Mouse (Mus musculus) heart, embryonic 14.5 days (tissue): ENCODE measurements at regions not wholly inside any gene's neighbourhood (a gene's known extent, or its start where the extent isn't known, plus 50 kb on each side); places are given as distances from the start of the nearest gene placed in this dataset. TPM values are rescaled to one million over a fixed set of nuclear protein-coding genes. Genes with fewer than 3 reads are reported as not detected.
A peak's percentile ranks its signal among the peaks of the same experiment; 100 is the strongest.

ENCODE experiments used
- ATAC-seq: fragments of 200-750 bp; cut with Nextera tagmentation; 2 replicates; pipeline ENCODE4 v1.8.0; 2017; ENCODE audit warnings: low read depth, moderate TSS enrichment; ENCODE audit not compliant: insufficient number of reproducible peaks, insufficient read depth, low FRiP score
- H3K27ac ChIP-seq, 2 experiments: fragments of 200-500 bp in 1 of 2; fragments of 300-500 bp in 1 of 2; sonication (generic) in 1 of 2; replicated peaks in 1 of 2; 2 replicates each; pipeline ENCODE4 v1.5.1; 2012 to 2014; ENCODE audit warnings: low read depth in 2 of 2, low read length in 2 of 2, control low read depth in 1 of 2, mild to moderate bottlenecking in 1 of 2, mixed read lengths in 1 of 2; ENCODE audit not compliant: control insufficient read depth in 1 of 2, insufficient read depth in 1 of 2
- H3K27me3 ChIP-seq: fragments of 300-500 bp; sonication (generic); 2 replicates; pipeline ENCODE4 v1.6.1; 2014; ENCODE audit warnings: mild to moderate bottlenecking, low read length, control low read depth; ENCODE audit not compliant: control insufficient read depth, insufficient read depth
- H3K36me3 ChIP-seq: fragments of 300-500 bp; sonication (generic); 2 replicates; pipeline ENCODE4 v1.6.1; 2014; ENCODE audit warnings: mild to moderate bottlenecking, control low read depth, low read length, mixed read lengths; ENCODE audit not compliant: control insufficient read depth, insufficient read depth
- H3K4me1 ChIP-seq, 2 experiments: fragments of 200-500 bp in 1 of 2; fragments of 300-500 bp in 1 of 2; sonication (generic) in 1 of 2; 2 replicates each; pipeline ENCODE4 v1.6.1; 2012 to 2014; ENCODE audit warnings: low read length in 2 of 2, control low read depth in 1 of 2, mixed read lengths in 1 of 2; ENCODE audit not compliant: control insufficient read depth in 2 of 2, insufficient read depth in 2 of 2
- H3K4me2 ChIP-seq: fragments of 300-500 bp; sonication (generic); 2 replicates; pipeline ENCODE4 v1.6.1; 2014; ENCODE audit warnings: mild to moderate bottlenecking, low read length
- H3K4me3 ChIP-seq, 2 experiments: fragments of 200-500 bp in 1 of 2; fragments of 300-500 bp in 1 of 2; sonication (generic) in 1 of 2; 2 replicates each; pipeline ENCODE4 v1.5.1; 2012 to 2014; ENCODE audit warnings: low read length in 2 of 2, mild to moderate bottlenecking in 2 of 2, control low read depth in 1 of 2, low read depth in 1 of 2, moderate library complexity in 1 of 2; ENCODE audit not compliant: control insufficient read depth in 1 of 2, insufficient read depth in 1 of 2
- H3K9ac ChIP-seq: fragments of 300-500 bp; sonication (generic); 2 replicates; pipeline ENCODE4 v1.6.1; 2014; ENCODE audit warnings: mild to moderate bottlenecking, low read length
- H3K9me3 ChIP-seq: fragments of 300-500 bp; sonication (generic); 2 replicates; pipeline ENCODE4 v1.6.1; 2016; ENCODE audit warnings: low read length, control low read depth; ENCODE audit not compliant: control insufficient read depth
- WGBS: fragments of 180-500 bp; shearing (Covaris S2); extraction: QIAGEN DNeasy Blood & Tissue Kit; methylation state at CpG from one replicate; pipeline ENCODE4 v1.1.7; 2014; 5-methylcytosine and 5-hydroxymethylcytosine counted together
- microRNA-seq: library from miRNA; unstranded; fragments of <30 nt; microRNA quantifications from one replicate; pipeline ENCODE4, GENCODE M21; 2016

GRCm38 (mm10) chr2:180387305-180387704, 52.8 kb upstream of the Gata5 start:
- Histone ChIP-seq H3K36me3 (peaks cover 35% of the 10 kb centered on the region), H3K9me3 (no peaks in the 10 kb centered on the region), H3K9ac (peak overlapping the region; percentile 95), H3K4me1 (peaks cover 16 to 25% of the 10 kb centered on the region in 2 experiments), H3K27me3 (no peaks in the 10 kb centered on the region), H3K4me2 (peak overlapping the region; percentile 90), H3K4me3 (peak overlapping the region; percentile 82 to 88), H3K27ac (peak overlapping the region; percentile 98 to 99)
- ATAC-seq: no peak
- WGBS: 22% methylated on average over 2 of the region's 2 CpGs

- no peaks in the 10 kb centered on the region for H3K27me3 ChIP-seq
- H3K4me2 ChIP-seq: peak overlapping the region; percentile 90
- peak overlapping the region; percentile 82 to 88 for H3K4me3 ChIP-seq
- WGBS: under 1% methylated on average over 29 of the region's 35 CpGs
- H3K4me1 ChIP-seq: peaks cover 12 to 17% of the 10 kb centered on the region in 2 experiments
- ATAC-seq: peak; percentile 4; the same call in 1 of the 2 replicates
- H3K36me3 ChIP-seq: peaks cover 26% of the 10 kb centered on the region
- H3K9ac ChIP-seq: peak overlapping the region; percentile 95
- peak overlapping the region; percentile 98 to 99 for H3K27ac ChIP-seq
- no peaks in the 10 kb centered on the region for H3K9me3 ChIP-seq
These were observed 51.6 kb upstream of the Gata5 start for GRCm38 (mm10) chr2:180385967-180386688.

- under 1% methylated on average over 26 of the region's 26 CpGs for WGBS
- peak overlapping the region; percentile 98 to 99 for H3K27ac ChIP-seq
These were observed 50.9 kb upstream of the Gata5 start for GRCm38 (mm10) chr2:180385231-180385895.

More at GRCm38 (mm10) chr2:180385231-180385895, 50.9 kb upstream of the Gata5 start:
- peaks cover 19% of the 10 kb centered on the region for H3K36me3 ChIP-seq
- peak overlapping the region; percentile 95 for H3K9ac ChIP-seq
- no peaks in the 10 kb centered on the region for H3K27me3 ChIP-seq
- H3K4me2 ChIP-seq: peak overlapping the region; percentile 90
- ATAC-seq: peak; percentile 91
- peaks cover 12 to 15% of the 10 kb centered on the region in 2 experiments for H3K4me1 ChIP-seq
- peak overlapping the region; percentile 82 to 88 for H3K4me3 ChIP-seq
- H3K9me3 ChIP-seq: no peaks in the 10 kb centered on the region

Small RNA genes in the stretch of these regions (microRNA-seq; reads per million reads assigned to microRNA genes)
- gene Mir133a-2: not detected
- 3.6 reads per million, percentile 9 among the genes with 10 or more reads in this experiment for gene Mir1a-1
